Mouse (Mus musculus): Measurements from ENCODE around the gene Tgoln1.

- no peak for TF ChIP-seq CTCF (IDR thresholded peaks at IDR 0.05; ENCODE audit: control insufficient read depth, insufficient read depth, insufficient replicate concordance, low read depth, low read length)
- no peak for TF ChIP-seq POLR2A (IDR thresholded peaks at IDR 0.05; ENCODE audit: control insufficient read depth, low read depth, low read length)
These were observed 17.8 kb downstream of the Tgoln1 start for GRCm38 (mm10) chr6:72598791-72599557.

Measured in testis, adult 2 months (tissue).